Mouse (Mus musculus) stomach, postnatal 0 days (tissue): ENCODE measurements at regions not wholly inside any gene's neighbourhood (a gene's known extent, or its start where the extent isn't known, plus 50 kb on each side); places are given as distances from the start of the nearest gene placed in this dataset.

Experiments used
- CTCF ChIP-seq: IDR thresholded peaks from 2 replicates; pipeline ENCODE4 v1.5.1; 2016; ENCODE audit warnings: antibody characterized with exemption, low read depth, mild to moderate bottlenecking, moderate library complexity
- EP300 ChIP-seq: optimal IDR thresholded peaks from 2 replicates; pipeline ENCODE3; 2016; ENCODE audit warnings: antibody characterized with exemption

DNA sequence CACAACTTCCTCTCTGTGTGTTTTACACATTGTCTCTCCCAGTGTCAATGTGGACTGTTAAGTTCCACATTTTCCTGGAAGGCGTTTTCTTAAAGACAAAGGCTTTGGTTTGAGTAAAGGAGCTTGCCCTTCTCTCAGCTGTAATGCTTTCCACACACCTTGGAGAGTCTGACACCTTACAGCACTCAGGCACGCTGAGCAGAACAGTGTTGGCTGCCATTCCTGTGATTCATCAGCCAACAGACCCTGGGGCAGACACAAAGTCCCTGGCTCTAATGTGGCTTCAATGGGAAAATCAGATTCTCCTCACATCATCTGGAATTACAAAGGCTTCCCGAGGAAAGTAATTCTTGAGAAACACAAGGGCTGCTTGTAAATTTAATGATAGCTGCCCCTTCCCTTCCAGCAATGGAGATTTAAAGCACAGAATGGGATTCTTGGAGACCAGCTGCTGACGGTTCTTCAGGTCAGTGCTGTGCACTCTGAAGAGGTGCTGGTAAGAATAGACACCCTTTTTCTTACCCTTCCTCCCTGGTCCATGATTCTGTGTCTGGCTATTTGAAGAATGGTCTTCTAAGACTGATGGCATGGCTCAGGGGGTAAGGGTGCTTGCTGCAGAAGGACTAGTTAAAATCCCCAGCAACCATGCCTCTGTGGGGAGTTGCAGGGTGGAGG lies 468.4 kb upstream of the Nr2f2 start:
- no peak for TF ChIP-seq CTCF
- TF ChIP-seq EP300, result no peak
